Mouse (Mus musculus): ENCODE results near the gene Scnm1. TPM values are rescaled to one million over a fixed set of nuclear protein-coding genes. Genes with fewer than 3 reads are reported as not detected.

Gene Scnm1
- polyA plus RNA-seq, 1 experiment from 2014 or later: 70.3 TPM

- H3K27ac ChIP-seq (ENCODE audit: low read depth): no peak overlapping the region
- peak; percentile 68 for DNase-seq (ENCODE audit: low spot score)
- WGBS: under 1% methylated on average over 29 of the region's 30 CpGs
Measured at GRCm38 (mm10) chr3:95161041-95161551, 27.3 kb upstream of the Scnm1 start.

GRCm38 (mm10) chr3:95159987-95160963 is 26.5 kb upstream of the Scnm1 start, which contains the start of gene Sema6c:
TSS of gene Sema6c (plus strand) at chr3:95160457.
- peak within 1 kb of the TSS; percentile 22; the same call in 1 of the 2 replicates for H3K27ac ChIP-seq (ENCODE audit: low read depth)
- ATAC-seq (replicated peaks; ENCODE audit: low FRiP score, low TSS enrichment, low read depth): peak; percentile 97
- WGBS: under 1% methylated on average over 66 of the region's 66 CpGs
- H3K4me2 ChIP-seq (ENCODE audit: low read length): peak within 1 kb of the TSS; percentile 71
- no peaks in the 10 kb centered on the region for H3K27me3 ChIP-seq (replicated peaks; ENCODE audit: control insufficient read depth, insufficient read depth, low read length)
- no peaks in the 10 kb centered on the region for H3K36me3 ChIP-seq (ENCODE audit: control insufficient read depth, insufficient read depth, low read length)
- H3K4me1 ChIP-seq (replicated peaks; ENCODE audit: control insufficient read depth, insufficient read depth, low read length): peaks cover 28% of the 10 kb centered on the region
- H3K9me3 ChIP-seq (ENCODE audit: control insufficient read depth, low read length): no peaks in the 10 kb centered on the region
- peak within 1 kb of the TSS; percentile 71 for H3K9ac ChIP-seq (ENCODE audit: low read length)
- DNase-seq (ENCODE audit: low spot score): peak; percentile 89
- H3K4me3 ChIP-seq (ENCODE audit: low read depth, low read length): peak within 1 kb of the TSS; percentile 86

More at GRCm38 (mm10) chr3:95161041-95161551, 27.3 kb upstream of the Scnm1 start:
- H3K9ac ChIP-seq (ENCODE audit: low read length): peak overlapping the region; percentile 71
- H3K9me3 ChIP-seq (ENCODE audit: control insufficient read depth, low read length): no peaks in the 10 kb centered on the region
- no peaks in the 10 kb centered on the region for H3K27me3 ChIP-seq (replicated peaks; ENCODE audit: control insufficient read depth, insufficient read depth, low read length)
- peaks cover 28% of the 10 kb centered on the region for H3K4me1 ChIP-seq (replicated peaks; ENCODE audit: control insufficient read depth, insufficient read depth, low read length)
- ATAC-seq (replicated peaks; ENCODE audit: low FRiP score, low TSS enrichment, low read depth): peak; percentile 16; the same call in 1 of the 2 replicates
- peak overlapping the region; percentile 86 for H3K4me3 ChIP-seq (ENCODE audit: low read depth, low read length)
- H3K4me2 ChIP-seq (ENCODE audit: low read length): peak overlapping the region; percentile 71
- peaks cover 4% of the 10 kb centered on the region; the same call in 1 of the 2 replicates for H3K36me3 ChIP-seq (ENCODE audit: control insufficient read depth, insufficient read depth, low read length)

- Histone ChIP-seq H3K36me3 (ENCODE audit: control insufficient read depth, insufficient read depth, low read length) (no peaks in the 10 kb centered on the region), H3K27ac (ENCODE audit: low read depth) (no peak overlapping the region), H3K4me3 (ENCODE audit: low read depth, low read length) (peak overlapping the region; percentile 86), H3K9ac (ENCODE audit: low read length) (peak overlapping the region; percentile 37), H3K9me3 (ENCODE audit: control insufficient read depth, low read length) (no peaks in the 10 kb centered on the region), H3K4me2 (ENCODE audit: low read length) (peak overlapping the region; percentile 71), H3K27me3 (replicated peaks; ENCODE audit: control insufficient read depth, insufficient read depth, low read length) (no peaks in the 10 kb centered on the region), H3K4me1 (replicated peaks; ENCODE audit: control insufficient read depth, insufficient read depth, low read length) (peaks cover 28% of the 10 kb centered on the region)
- ATAC-seq (replicated peaks; ENCODE audit: low FRiP score, low TSS enrichment, low read depth): no peak
- 18% methylated on average over 8 of the region's 8 CpGs for WGBS
- DNase-seq (ENCODE audit: low spot score): peak; percentile 53
Measured at GRCm38 (mm10) chr3:95159511-95159986, 25.7 kb upstream of the Scnm1 start.

GRCm38 (mm10) chr3:95153874-95154273 is 20.1 kb upstream of the Scnm1 start:
- no peaks in the 10 kb centered on the region for H3K27me3 ChIP-seq (replicated peaks; ENCODE audit: control insufficient read depth, insufficient read depth, low read length)
- no peaks in the 10 kb centered on the region for H3K9me3 ChIP-seq (ENCODE audit: control insufficient read depth, low read length)
- DNase-seq (ENCODE audit: low spot score) (no peak), ATAC-seq (replicated peaks; ENCODE audit: low FRiP score, low TSS enrichment, low read depth) (no peak)
- no peak overlapping the region for H3K4me3 ChIP-seq (ENCODE audit: low read depth, low read length)
- 51% methylated on average over 4 of the region's 4 CpGs for WGBS
- no peaks in the 10 kb centered on the region for H3K36me3 ChIP-seq (ENCODE audit: control insufficient read depth, insufficient read depth, low read length)
- no peak overlapping the region for H3K4me2 ChIP-seq (ENCODE audit: low read length)
- H3K9ac ChIP-seq (ENCODE audit: low read length): no peak overlapping the region
- H3K27ac ChIP-seq (ENCODE audit: low read depth): no peak overlapping the region
- H3K4me1 ChIP-seq (replicated peaks; ENCODE audit: control insufficient read depth, insufficient read depth, low read length): no peaks in the 10 kb centered on the region

GRCm38 (mm10) chr3:95147924-95148323 is 14.1 kb upstream of the Scnm1 start:
- 54% methylated on average over 3 of the region's 3 CpGs for WGBS
- Histone ChIP-seq H3K36me3 (ENCODE audit: control insufficient read depth, insufficient read depth, low read length) (no peaks in the 10 kb centered on the region), H3K27ac (ENCODE audit: low read depth) (no peak overlapping the region), H3K4me3 (ENCODE audit: low read depth, low read length) (no peak overlapping the region), H3K9me3 (ENCODE audit: control insufficient read depth, low read length) (no peaks in the 10 kb centered on the region), H3K27me3 (replicated peaks; ENCODE audit: control insufficient read depth, insufficient read depth, low read length) (no peaks in the 10 kb centered on the region), H3K9ac (ENCODE audit: low read length) (no peak overlapping the region), H3K4me2 (ENCODE audit: low read length) (no peak overlapping the region), H3K4me1 (replicated peaks; ENCODE audit: control insufficient read depth, insufficient read depth, low read length) (no peaks in the 10 kb centered on the region)
- DNase-seq (ENCODE audit: low spot score) (no peak), ATAC-seq (replicated peaks; ENCODE audit: low FRiP score, low TSS enrichment, low read depth) (no peak)

GRCm38 (mm10) chr3:95142617-95143011 is 8.8 kb upstream of the Scnm1 start:
- H3K9ac ChIP-seq (ENCODE audit: low read length): no peak overlapping the region
- peaks cover 22% of the 10 kb centered on the region; the same call in 1 of the 2 replicates for H3K36me3 ChIP-seq (ENCODE audit: control insufficient read depth, insufficient read depth, low read length)
- H3K4me3 ChIP-seq (ENCODE audit: low read depth, low read length): no peak overlapping the region
- no peak overlapping the region for H3K27ac ChIP-seq (ENCODE audit: low read depth)
- no peaks in the 10 kb centered on the region for H3K27me3 ChIP-seq (replicated peaks; ENCODE audit: control insufficient read depth, insufficient read depth, low read length)
- no peaks in the 10 kb centered on the region for H3K4me1 ChIP-seq (replicated peaks; ENCODE audit: control insufficient read depth, insufficient read depth, low read length)
- peak; percentile 65; the same call in 1 of the 2 replicates for ATAC-seq (replicated peaks; ENCODE audit: low FRiP score, low TSS enrichment, low read depth)
- H3K4me2 ChIP-seq (ENCODE audit: low read length): no peak overlapping the region
- no peaks in the 10 kb centered on the region for H3K9me3 ChIP-seq (ENCODE audit: control insufficient read depth, low read length)
- DNase-seq (ENCODE audit: low spot score): peak; percentile 93
- 7% methylated on average over 5 of the region's 5 CpGs for WGBS

GRCm38 (mm10) chr3:95141952-95142616 is 8.3 kb upstream of the Scnm1 start, which contains the start of gene Tnfaip8l2:
TSS of gene Tnfaip8l2 (minus strand) at chr3:95142360.
- ATAC-seq (replicated peaks; ENCODE audit: low FRiP score, low TSS enrichment, low read depth) (no peak), DNase-seq (ENCODE audit: low spot score) (no peak)
- WGBS: 78% methylated on average over 10 of the region's 10 CpGs
- Histone ChIP-seq H3K4me1 (replicated peaks; ENCODE audit: control insufficient read depth, insufficient read depth, low read length) (no peaks in the 10 kb centered on the region), H3K9me3 (ENCODE audit: control insufficient read depth, low read length) (no peaks in the 10 kb centered on the region), H3K9ac (ENCODE audit: low read length) (no peak within 1 kb of the TSS), H3K4me2 (ENCODE audit: low read length) (no peak within 1 kb of the TSS), H3K36me3 (ENCODE audit: control insufficient read depth, insufficient read depth, low read length) (peaks cover 22% of the 10 kb centered on the region; the same call in 1 of the 2 replicates), H3K27ac (ENCODE audit: low read depth) (no peak within 1 kb of the TSS), H3K4me3 (ENCODE audit: low read depth, low read length) (no peak within 1 kb of the TSS), H3K27me3 (replicated peaks; ENCODE audit: control insufficient read depth, insufficient read depth, low read length) (no peaks in the 10 kb centered on the region)

- no peaks in the 10 kb centered on the region for H3K4me1 ChIP-seq (replicated peaks; ENCODE audit: control insufficient read depth, insufficient read depth, low read length)
- WGBS: 96% methylated on average over 9 of the region's 9 CpGs
- H3K27me3 ChIP-seq (replicated peaks; ENCODE audit: control insufficient read depth, insufficient read depth, low read length): no peaks in the 10 kb centered on the region
- H3K27ac ChIP-seq (ENCODE audit: low read depth): no peak overlapping the region
- ATAC-seq (replicated peaks; ENCODE audit: low FRiP score, low TSS enrichment, low read depth): no peak
- no peak overlapping the region for H3K9ac ChIP-seq (ENCODE audit: low read length)
- no peaks in the 10 kb centered on the region for H3K9me3 ChIP-seq (ENCODE audit: control insufficient read depth, low read length)
- peaks cover 22% of the 10 kb centered on the region; the same call in 1 of the 2 replicates for H3K36me3 ChIP-seq (ENCODE audit: control insufficient read depth, insufficient read depth, low read length)
- no peak overlapping the region for H3K4me3 ChIP-seq (ENCODE audit: low read depth, low read length)
- no peak overlapping the region for H3K4me2 ChIP-seq (ENCODE audit: low read length)
- no peak for DNase-seq (ENCODE audit: low spot score)
Measured at GRCm38 (mm10) chr3:95141474-95141873, 7.7 kb upstream of the Scnm1 start.
